Mouse (Mus musculus): ENCODE data around the gene E130218I03Rik. TPM values are rescaled to one million over a fixed set of nuclear protein-coding genes. Genes with fewer than 3 reads are reported as not detected.
A peak's percentile ranks its signal among the peaks of the same experiment; 100 is the strongest.

Gene E130218I03Rik
- total RNA-seq, 1 experiment from 2014 or later = 0.47 TPM

GRCm38 (mm10) chr4:134250930-134251240 lies 7.4 kb downstream of the E130218I03Rik start:
- no peak for ATAC-seq (ENCODE audit: extremely low read depth, insufficient number of reproducible peaks, low FRiP score, poor library complexity, severe bottlenecking)

- ATAC-seq (ENCODE audit: extremely low read depth, insufficient number of reproducible peaks, low FRiP score, poor library complexity, severe bottlenecking) = no peak
Observed at GRCm38 (mm10) chr4:134251241-134252130, 8.0 kb downstream of the E130218I03Rik start.

- ATAC-seq (ENCODE audit: extremely low read depth, insufficient number of reproducible peaks, low FRiP score, poor library complexity, severe bottlenecking) = no peak
Observed at GRCm38 (mm10) chr4:134252131-134252910, 8.9 kb downstream of the E130218I03Rik start.

GRCm38 (mm10) chr4:134252911-134253721 lies 9.7 kb downstream of the E130218I03Rik start:
- ATAC-seq (ENCODE audit: extremely low read depth, insufficient number of reproducible peaks, low FRiP score, poor library complexity, severe bottlenecking) = no peak

- no peak for ATAC-seq (ENCODE audit: extremely low read depth, insufficient number of reproducible peaks, low FRiP score, poor library complexity, severe bottlenecking)
Observed at GRCm38 (mm10) chr4:134253722-134254324, 10.4 kb downstream of the E130218I03Rik start, which contains the start of gene Grrp1. Gene Grrp1, minus strand, starts transcription at chr4:134254106.

- no peak for ATAC-seq (ENCODE audit: extremely low read depth, insufficient number of reproducible peaks, low FRiP score, poor library complexity, severe bottlenecking)
Observed at GRCm38 (mm10) chr4:134254835-134255234, 11.4 kb downstream of the E130218I03Rik start.

- no peak for ATAC-seq (ENCODE audit: extremely low read depth, insufficient number of reproducible peaks, low FRiP score, poor library complexity, severe bottlenecking)
Observed at GRCm38 (mm10) chr4:134255854-134256253, 12.4 kb downstream of the E130218I03Rik start.

GRCm38 (mm10) chr4:134256407-134257197 lies 13.1 kb downstream of the E130218I03Rik start:
- no peak for ATAC-seq (ENCODE audit: extremely low read depth, insufficient number of reproducible peaks, low FRiP score, poor library complexity, severe bottlenecking)

- no peak for ATAC-seq (ENCODE audit: extremely low read depth, insufficient number of reproducible peaks, low FRiP score, poor library complexity, severe bottlenecking)
Observed at GRCm38 (mm10) chr4:134257198-134258009, 13.9 kb downstream of the E130218I03Rik start.

GRCm38 (mm10) chr4:134258354-134258753 lies 14.9 kb downstream of the E130218I03Rik start:
- no peak for ATAC-seq (ENCODE audit: extremely low read depth, insufficient number of reproducible peaks, low FRiP score, poor library complexity, severe bottlenecking)

- no peak for ATAC-seq (ENCODE audit: extremely low read depth, insufficient number of reproducible peaks, low FRiP score, poor library complexity, severe bottlenecking)
Observed at GRCm38 (mm10) chr4:134263191-134263590, 19.7 kb downstream of the E130218I03Rik start.

- ATAC-seq (ENCODE audit: extremely low read depth, insufficient number of reproducible peaks, low FRiP score, poor library complexity, severe bottlenecking) = no peak
Observed at GRCm38 (mm10) chr4:134265860-134266585, 22.6 kb downstream of the E130218I03Rik start.

GRCm38 (mm10) chr4:134268102-134268655 lies 24.7 kb downstream of the E130218I03Rik start:
- no peak for ATAC-seq (ENCODE audit: extremely low read depth, insufficient number of reproducible peaks, low FRiP score, poor library complexity, severe bottlenecking)

GRCm38 (mm10) chr4:134269622-134270021 lies 26.2 kb downstream of the E130218I03Rik start:
- peak; percentile 32; the same call in 1 of the 2 replicates for ATAC-seq (ENCODE audit: extremely low read depth, insufficient number of reproducible peaks, low FRiP score, poor library complexity, severe bottlenecking)

- no peak for ATAC-seq (ENCODE audit: extremely low read depth, insufficient number of reproducible peaks, low FRiP score, poor library complexity, severe bottlenecking)
Observed at GRCm38 (mm10) chr4:134271979-134272378, 28.5 kb downstream of the E130218I03Rik start.

- ATAC-seq (ENCODE audit: extremely low read depth, insufficient number of reproducible peaks, low FRiP score, poor library complexity, severe bottlenecking) = no peak
Observed at GRCm38 (mm10) chr4:134272731-134273416, 29.4 kb downstream of the E130218I03Rik start.

All from neutrophil, adult 5-6 weeks (primary cell).